ENCODE assay signal across 23 mouse cellular contexts in genomic region chr12:35711549-35712070, GRCm38 (mm10).
DNase-seq lines count a peak whose midpoint lies in the region; ATAC-seq and TF ChIP-seq lines count a peak whose summit lies in the region.
"Had no signal": no experiment of that assay in that cellular context is flagged by ENCODE, and none has a peak within 500 bp of the region (broad histone marks: within the 10 kb centered on the region; RNA-seq: fewer than 3 reads in every experiment).

No protein-coding gene starts in this region.

- H3K79me2 ChIP-seq in CH12.LX (replicated peaks; ENCODE audit: control insufficient read depth, extremely low read depth, insufficient read depth, poor library complexity, severe bottlenecking) = no peaks in the 10 kb centered on the region

- WGBS in small intestine, adult 2 months = 87% methylated on average over 6 of the region's 6 CpGs

- TF ChIP-seq CTCF in CH12.LX (conservative IDR thresholded peaks at IDR 0.05 in 1 of 2, IDR thresholded peaks at IDR 0.05 in 1 of 2; ENCODE audit: low read depth in 2 of 2, low read length in 2 of 2) = no peak; a peak in 1 of 4 replicates
- TF ChIP-seq CTCF in small intestine, adult 2 months (IDR thresholded peaks at IDR 0.05; ENCODE audit: extremely low read depth, insufficient read length, insufficient replicate concordance, low read depth, low read length) = no peak

- no peaks in the 10 kb centered on the region for H3K27me3 ChIP-seq in CH12.LX (replicated peaks)
- H3K27me3 ChIP-seq in small intestine, adult 2 months (ENCODE audit: control insufficient read depth, insufficient read depth, low read length) = no peaks in the 10 kb centered on the region; the same call in 1 of the 2 replicates
- H3K27me3 ChIP-seq: forebrain, embryonic 13.5 days; hindbrain, embryonic 12.5 days; liver, embryonic 15.5 days; midbrain, embryonic 12.5 days; neural tube, embryonic 13.5 days; Patski had no signal

- peak overlapping the region in 1 of 3 experiments; percentile 43 for H3K4me3 ChIP-seq in CH12.LX (replicated peaks in 1 of 3; ENCODE audit: low read depth in 2 of 3, low read length in 2 of 3, poor library complexity in 1 of 3)
- H3K4me3 ChIP-seq in small intestine, adult 2 months (ENCODE audit: low read depth, low read length) = no peak overlapping the region
- H3K4me3 ChIP-seq: forebrain, embryonic 13.5 days; heart, embryonic 10.5 days; hindbrain, embryonic 12.5 days; liver, embryonic 15.5 days; midbrain, embryonic 12.5 days; neural tube, embryonic 13.5 days had no signal

- H3K9ac ChIP-seq in CH12.LX (ENCODE audit: insufficient read depth, low read depth) = peak overlapping the region; percentile 51
- H3K9ac ChIP-seq: forebrain, embryonic 13.5 days; hindbrain, embryonic 12.5 days; liver, embryonic 15.5 days; midbrain, embryonic 12.5 days; neural tube, embryonic 13.5 days had no signal

- H3K36me3 ChIP-seq in CH12.LX (replicated peaks in 1 of 2; ENCODE audit: control insufficient read depth in 1 of 2, insufficient read depth in 1 of 2, low read length in 1 of 2) = no peaks in the 10 kb centered on the region
- no peaks in the 10 kb centered on the region for H3K36me3 ChIP-seq in small intestine, adult 2 months (ENCODE audit: control insufficient read depth, insufficient read depth, low read length)
- H3K36me3 ChIP-seq: heart, embryonic 10.5 days; hindbrain, embryonic 12.5 days; liver, embryonic 15.5 days; midbrain, embryonic 12.5 days; neural tube, embryonic 13.5 days had no signal

- peak overlapping the region; percentile 96 for H3K4me2 ChIP-seq in CH12.LX (ENCODE audit: insufficient read depth, low read depth, poor library complexity, severe bottlenecking)
- H3K4me2 ChIP-seq: forebrain, embryonic 13.5 days; hindbrain, embryonic 12.5 days; liver, embryonic 15.5 days; midbrain, embryonic 12.5 days; neural tube, embryonic 13.5 days had no signal

- H3K27ac ChIP-seq in CH12.LX (ENCODE audit: insufficient read depth, low read depth) = peak overlapping the region; percentile 98
- peak overlapping the region; percentile 10 for H3K27ac ChIP-seq in small intestine, adult 2 months (ENCODE audit: insufficient read depth, low read depth, low read length)
- H3K27ac ChIP-seq: forebrain, embryonic 13.5 days; heart, embryonic 10.5 days; hindbrain, embryonic 12.5 days; kidney, postnatal 0 days; liver, embryonic 15.5 days; macrophage; midbrain, embryonic 12.5 days; neural tube, embryonic 13.5 days had no signal

- ATAC-seq in granulocyte monocyte progenitor cell, adult 5-6 weeks (replicated peaks; ENCODE audit: poor library complexity, severe bottlenecking) = peak; percentile 91
- ATAC-seq: forebrain, embryonic 13.5 days; Patski had no signal

- peak; percentile 12; the same call in 1 of the 2 replicates for TF ChIP-seq POLR2A in CH12.LX (IDR thresholded peaks at IDR 0.05; ENCODE audit: low read depth, low read length)
- TF ChIP-seq POLR2A in small intestine, adult 2 months (IDR thresholded peaks at IDR 0.05; ENCODE audit: low read depth, low read length) = no peak

- in situ Hi-C loops in CH12.LX (cut with MboI; ENCODE audit: low pct_ligation_motif_present, low pct_unique_long_range_greater_than_20kb, low sequenced_read_pairs) = no loop called here

- peaks cover 14 to 50% of the 10 kb centered on the region in 2 experiments; a peak in 3 of 4 replicates for H3K4me1 ChIP-seq in CH12.LX (ENCODE audit: control insufficient read depth in 1 of 2, insufficient read depth in 2 of 2)
- H3K4me1 ChIP-seq in small intestine, adult 2 months (ENCODE audit: control insufficient read depth, insufficient read depth, insufficient read length, low read length) = no peaks in the 10 kb centered on the region
- H3K4me1 ChIP-seq: forebrain, embryonic 13.5 days; heart, embryonic 10.5 days; hindbrain, embryonic 12.5 days; liver, embryonic 15.5 days; midbrain, embryonic 12.5 days; neural tube, embryonic 13.5 days had no signal

- dilution Hi-C loops in CH12.LX (cut with MboI; ENCODE audit: extremely low pct_ligation_motif_present, extremely low pct_unique_long_range_greater_than_20kb, low sequenced_read_pairs) = no loop called here

- peak; percentile 10 for TF ChIP-seq RAD21 in CH12.LX (IDR thresholded peaks at IDR 0.05; ENCODE audit: low read depth, low read length)

- no peaks in the 10 kb centered on the region for H3K9me3 ChIP-seq in CH12.LX (replicated peaks; ENCODE audit: low read length)
- H3K9me3 ChIP-seq: forebrain, embryonic 13.5 days; heart, embryonic 10.5 days; hindbrain, embryonic 12.5 days; liver, embryonic 15.5 days; midbrain, embryonic 12.5 days; neural tube, embryonic 13.5 days had no signal

- DNase-seq in lung, postnatal 36 days = peak; percentile 5
- DNase-seq in lung, postnatal 10 days = no peak
- DNase-seq in CH12.LX (ENCODE audit: extremely low read depth) = peak; percentile 89
- DNase-seq in layer of hippocampus, postnatal 36 days = no peak
- DNase-seq in ovary, adult 18-20 months (ENCODE audit: low spot score) = no peak
- DNase-seq: adrenal gland, postnatal 25 days; cerebellum, adult 18-20 months; gastrocnemius, postnatal 25 days; heart, postnatal 10 days; kidney, adult 18-20 months; right cerebral cortex, postnatal 14 days; thymus, postnatal 25 days had no signal

- peak; percentile 97 for TF ChIP-seq EP300 in CH12.LX (IDR thresholded peaks at IDR 0.05; ENCODE audit: low read length)

TF ChIP-seq in CH12.LX, 34 proteins besides CTCF, POLR2A, EP300 and RAD21:
- no peak for TF ChIP-seq ZKSCAN1 (IDR thresholded peaks at IDR 0.05; ENCODE audit: borderline replicate concordance, low read depth, low read length)
- no peak for TF ChIP-seq KAT2A (IDR thresholded peaks at IDR 0.05; ENCODE audit: insufficient replicate concordance, low read length)
- TF ChIP-seq HCFC1 (IDR thresholded peaks at IDR 0.05; ENCODE audit: low read depth, low read length) = no peak
- TF ChIP-seq CHD1 (IDR thresholded peaks at IDR 0.05; ENCODE audit: low read depth, low read length) = no peak
- no peak for TF ChIP-seq PAX5 (IDR thresholded peaks at IDR 0.05; ENCODE audit: low read length)
- peak; percentile 94 for TF ChIP-seq MAX (IDR thresholded peaks at IDR 0.05; ENCODE audit: low read length)
- TF ChIP-seq MYC (IDR thresholded peaks at IDR 0.05; ENCODE audit: low read depth, low read length) = peak; percentile 99
- peak; percentile 82; the same call in 1 of the 2 replicates for TF ChIP-seq MAFK (IDR thresholded peaks at IDR 0.05; ENCODE audit: insufficient replicate concordance, low read length)
- TF ChIP-seq BHLHE40 (IDR thresholded peaks at IDR 0.05; ENCODE audit: low read depth, low read length) = peak; percentile 89
- TF ChIP-seq POLR2AphosphoS2 (IDR thresholded peaks at IDR 0.05; ENCODE audit: low read depth, low read length) = no peak
- peak; percentile 92 for TF ChIP-seq IRF4 (IDR thresholded peaks at IDR 0.05; ENCODE audit: low read depth, low read length)
- TF ChIP-seq MEF2A (IDR thresholded peaks at IDR 0.05; ENCODE audit: borderline replicate concordance, low read depth, low read length) = peak; percentile 86
- peak; percentile 85 for TF ChIP-seq JUN (IDR thresholded peaks at IDR 0.05; ENCODE audit: insufficient read depth, low read depth, low read length)
- peak; percentile 96 for TF ChIP-seq ETS1 (conservative IDR thresholded peaks at IDR 0.05; ENCODE audit: low read depth, low read length)
- peak; percentile 81 for TF ChIP-seq JUND (conservative IDR thresholded peaks at IDR 0.05; ENCODE audit: low read depth, low read length)
- peak; percentile 91 for TF ChIP-seq ZNF384 (IDR thresholded peaks at IDR 0.05; ENCODE audit: low read depth, low read length)
- peak; percentile 73 for TF ChIP-seq TBP (conservative IDR thresholded peaks at IDR 0.05; ENCODE audit: low read depth, low read length)
- peak; percentile 43; the same call in 1 of the 2 replicates for TF ChIP-seq RCOR1 (conservative IDR thresholded peaks at IDR 0.05; ENCODE audit: low read depth, low read length)
- no peak for TF ChIP-seq NRF1 (IDR thresholded peaks at IDR 0.05; ENCODE audit: low read depth, low read length)
- TF ChIP-seq ZC3H11A (IDR thresholded peaks at IDR 0.05; ENCODE audit: low read depth, low read length) = no peak
- TF ChIP-seq NELFE (IDR thresholded peaks at IDR 0.05; ENCODE audit: low read depth, low read length) = 0 out of 2 replicates have a peak, but pooled peaks have one; percentile 38
- TF ChIP-seq SMC3 (IDR thresholded peaks at IDR 0.05; ENCODE audit: low read depth, low read length) = no peak
- TF ChIP-seq E2F4 (IDR thresholded peaks at IDR 0.05; ENCODE audit: insufficient replicate concordance, low read depth, low read length) = no peak
- TF ChIP-seq ZMIZ1 (IDR thresholded peaks at IDR 0.05; ENCODE audit: low read depth, low read length) = no peak
- TF ChIP-seq USF2 (conservative IDR thresholded peaks at IDR 0.05; ENCODE audit: low read depth, low read length) = peak; percentile 68
- TF ChIP-seq GABPA (IDR thresholded peaks at IDR 0.05; ENCODE audit: insufficient replicate concordance, low read depth, low read length) = no peak
- TF ChIP-seq USF1 (IDR thresholded peaks at IDR 0.05; ENCODE audit: low read depth, low read length) = peak; percentile 60
- TF ChIP-seq ELF1 (IDR thresholded peaks at IDR 0.05; ENCODE audit: low read depth, low read length) = peak; percentile 56
- TF ChIP-seq SIN3A (IDR thresholded peaks at IDR 0.05; ENCODE audit: low read length) = peak; percentile 21; the same call in 1 of the 2 replicates
- no peak for TF ChIP-seq MAZ (IDR thresholded peaks at IDR 0.05; ENCODE audit: low read depth, low read length)
- TF ChIP-seq TCF12 (IDR thresholded peaks at IDR 0.05; ENCODE audit: low read depth, low read length) = peak; percentile 94
- TF ChIP-seq CHD2 (IDR thresholded peaks at IDR 0.05; ENCODE audit: low read length) = peak; percentile 71; the same call in 1 of the 2 replicates
- TF ChIP-seq UBTF (IDR thresholded peaks at IDR 0.05; ENCODE audit: low read depth, low read length) = no peak
- no peak for TF ChIP-seq MXI1 (IDR thresholded peaks at IDR 0.05; ENCODE audit: low read depth, low read length)

Comparison
In these comparisons a context has a peak if more than half of its experiments do, and no peak if none do; other contexts are left out.
1. DNase-seq: peak in lung, postnatal 36 days (single experiment) and CH12.LX (single experiment); none in lung, postnatal 10 days (single experiment), layer of hippocampus, postnatal 36 days (0 of 2) and ovary, adult 18-20 months (single experiment).